Mouse (Mus musculus) ES-Bruce4 (cell line): ENCODE results near the gene Fn3k. TPM values are rescaled to one million over a fixed set of nuclear protein-coding genes. Genes with fewer than 3 reads are reported as not detected.

Experiments
- H3K27ac ChIP-seq: 2 replicates; pipeline ENCODE4 v1.5.1; 2012; ENCODE audit warnings: low read length, inconsistent platforms; ENCODE audit not compliant: insufficient read depth
- H3K27me3 ChIP-seq: 2 replicates; pipeline ENCODE4 v1.6.1; 2012; ENCODE audit warnings: mild to moderate bottlenecking, low read length, inconsistent platforms; ENCODE audit not compliant: control insufficient read depth, poor library complexity, insufficient read depth, severe bottlenecking
- H3K36me3 ChIP-seq: 2 replicates; pipeline ENCODE4 v1.6.1; 2012; ENCODE audit warnings: inconsistent platforms, mild to moderate bottlenecking, low read length, moderate library complexity; ENCODE audit not compliant: control insufficient read depth, poor library complexity, insufficient read depth, severe bottlenecking
- H3K4me1 ChIP-seq: one replicate; pipeline ENCODE4 v1.8.1; 2011; ENCODE audit warnings: low read length; ENCODE audit not compliant: control insufficient read depth, insufficient read depth
- H3K4me3 ChIP-seq: 2 replicates; pipeline ENCODE4 v1.5.1; 2011; ENCODE audit warnings: low read depth, mild to moderate bottlenecking, low read length
- H3K9ac ChIP-seq: 2 replicates; pipeline ENCODE4 v1.6.1; 2012; ENCODE audit warnings: low read depth, mild to moderate bottlenecking, inconsistent platforms; ENCODE audit not compliant: poor library complexity, severe bottlenecking
- H3K9me3 ChIP-seq: replicated peaks from 2 replicates; pipeline ENCODE4 v1.6.1; 2012; ENCODE audit warnings: mild to moderate bottlenecking, low read length, inconsistent platforms; ENCODE audit not compliant: control insufficient read depth, poor library complexity, insufficient read depth, severe bottlenecking
- CTCF ChIP-seq: IDR thresholded peaks from one replicate; pipeline ENCODE4 v1.8.1; 2011; ENCODE audit warnings: low read depth, low read length
- EP300 ChIP-seq: IDR thresholded peaks from 2 replicates; pipeline ENCODE4 v1.6.1; 2011; ENCODE audit warnings: low read depth, low read length; ENCODE audit not compliant: insufficient read depth
- POLR2A ChIP-seq: IDR thresholded peaks from one replicate; pipeline ENCODE4 v1.8.1; 2011; ENCODE audit warnings: low read length; ENCODE audit not compliant: insufficient read depth
- polyA plus RNA-seq: library from polyadenylated mRNA; stranded (reverse); fragments of >200 nt; gene quantifications from 2 replicates; pipeline ENCODE4 v1.2.4, GENCODE M21; 2011; ENCODE audit warnings: low read depth; ENCODE audit not compliant: missing spikeins, insufficient read depth, insufficient read length

Gene Fn3k
- polyA plus RNA-seq, 1 experiment = 0.79 TPM

DNA sequence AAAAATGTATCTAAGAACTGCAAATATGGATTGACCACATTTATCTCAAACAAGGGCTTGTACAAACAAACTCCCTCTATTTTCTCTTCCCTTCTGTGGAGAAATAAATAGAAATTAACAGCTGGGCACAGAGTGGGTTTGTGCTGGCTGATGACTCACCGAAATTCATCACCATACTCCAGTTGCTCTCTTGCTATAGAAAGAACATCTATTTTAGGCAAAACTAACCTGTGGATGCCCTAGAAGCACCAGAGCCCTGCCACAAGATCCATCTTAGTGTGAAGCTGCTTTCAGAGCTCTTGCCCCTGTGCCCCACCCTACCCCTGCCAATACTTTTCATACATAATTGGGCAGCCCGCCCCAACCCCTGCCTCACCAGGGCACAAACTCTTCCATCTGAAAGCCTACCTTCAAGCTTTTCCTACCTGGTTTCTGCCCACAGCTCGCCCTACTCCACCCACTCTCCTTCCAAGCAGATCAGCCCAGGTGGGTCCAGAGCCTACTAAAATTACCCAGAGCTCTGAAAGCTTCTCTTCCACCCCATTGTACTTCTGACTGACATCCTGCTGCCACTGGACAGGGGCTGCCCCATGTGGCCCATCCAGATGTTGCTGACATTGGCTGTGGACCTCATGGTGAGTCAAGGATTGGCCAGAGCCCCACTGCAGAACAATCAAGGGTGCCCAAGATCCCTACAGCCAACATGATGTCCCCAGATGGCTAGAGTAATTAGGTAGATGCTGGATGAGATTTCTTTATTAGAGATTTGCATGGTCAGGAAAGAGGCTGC lies 27.2 kb upstream of the Fn3k start:
- no peaks in the 10 kb centered on the region for H3K9me3 ChIP-seq
- no peak overlapping the region for H3K4me3 ChIP-seq
- TF ChIP-seq POLR2A (no peak), CTCF (no peak), EP300 (no peak)
- no peaks in the 10 kb centered on the region for H3K27me3 ChIP-seq
- H3K9ac ChIP-seq = no peak overlapping the region
- H3K4me1 ChIP-seq = no peaks in the 10 kb centered on the region
- H3K27ac ChIP-seq = no peak overlapping the region
- no peaks in the 10 kb centered on the region for H3K36me3 ChIP-seq

DNA sequence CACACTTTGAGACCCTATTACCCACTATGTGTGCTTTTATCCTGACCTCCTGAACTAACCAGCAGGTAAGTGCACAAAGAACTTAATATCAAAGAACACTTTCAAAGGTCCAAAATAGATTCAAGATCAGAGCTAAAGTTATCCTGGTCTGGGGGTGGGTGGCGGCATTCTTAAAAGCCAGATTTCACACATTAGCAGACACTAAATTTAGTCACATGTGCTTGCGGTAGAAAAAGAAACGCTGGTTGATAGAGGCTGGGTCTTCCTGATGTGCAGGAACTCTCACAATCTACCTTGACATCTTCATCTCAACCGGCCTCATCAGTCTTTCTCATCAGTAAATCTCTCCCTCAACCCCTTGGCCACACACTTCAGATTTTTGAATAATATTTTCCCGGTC lies 20.0 kb upstream of the Fn3k start:
- Histone ChIP-seq H3K27me3 (no peaks in the 10 kb centered on the region), H3K9me3 (no peaks in the 10 kb centered on the region), H3K9ac (no peak overlapping the region), H3K4me3 (no peak overlapping the region), H3K27ac (no peak overlapping the region), H3K36me3 (no peaks in the 10 kb centered on the region), H3K4me1 (no peaks in the 10 kb centered on the region)
- TF ChIP-seq POLR2A = no peak
- TF ChIP-seq EP300 = no peak
- no peak for TF ChIP-seq CTCF

DNA sequence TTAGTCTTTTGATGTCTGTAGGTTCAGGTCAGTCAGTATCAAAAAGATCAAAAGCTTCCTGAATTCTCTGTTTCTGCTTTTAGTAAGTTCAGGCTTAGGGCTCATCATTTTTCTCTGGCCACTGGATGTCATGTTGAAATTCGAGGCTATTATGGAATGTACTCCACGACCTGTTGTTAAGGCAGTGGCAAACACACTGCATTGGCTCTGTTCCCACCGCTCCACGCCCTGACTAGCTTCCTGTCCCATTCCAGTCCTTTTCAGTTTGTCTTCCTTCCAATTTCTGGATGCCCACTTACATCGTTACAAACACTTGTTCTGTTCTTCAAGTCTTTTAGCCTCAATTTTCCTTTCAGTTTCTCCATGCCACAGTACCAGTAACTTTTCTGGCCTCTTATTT lies 19.4 kb upstream of the Fn3k start:
- Histone ChIP-seq H3K4me1 (no peaks in the 10 kb centered on the region), H3K27ac (no peak overlapping the region), H3K9me3 (no peaks in the 10 kb centered on the region), H3K9ac (no peak overlapping the region), H3K27me3 (no peaks in the 10 kb centered on the region), H3K4me3 (no peak overlapping the region), H3K36me3 (no peaks in the 10 kb centered on the region)
- no peak for TF ChIP-seq POLR2A
- no peak for TF ChIP-seq CTCF
- no peak for TF ChIP-seq EP300

DNA sequence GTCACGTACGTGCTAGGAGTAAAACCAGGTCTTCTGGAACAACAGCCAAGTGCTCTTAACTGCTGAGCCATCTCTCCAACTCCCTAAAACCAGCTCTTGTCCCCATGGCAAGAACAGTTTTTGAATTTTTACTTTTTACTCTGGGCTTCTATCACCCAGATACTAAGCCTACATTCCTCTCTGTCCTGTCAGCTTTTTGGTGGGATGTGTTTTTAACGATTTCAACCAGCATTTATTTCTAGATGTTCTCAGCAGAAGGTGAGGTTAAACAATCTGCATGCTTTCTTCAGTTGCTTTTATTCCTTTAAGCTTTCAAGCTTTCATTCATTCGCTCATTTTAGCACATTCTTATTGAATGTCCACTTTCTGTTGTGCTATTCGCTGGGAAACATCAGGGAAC lies 16.7 kb upstream of the Fn3k start:
- TF ChIP-seq POLR2A = no peak
- no peak for TF ChIP-seq EP300
- TF ChIP-seq CTCF = no peak
- Histone ChIP-seq H3K9me3 (no peaks in the 10 kb centered on the region), H3K36me3 (no peaks in the 10 kb centered on the region), H3K9ac (no peak overlapping the region), H3K27ac (no peak overlapping the region), H3K27me3 (no peaks in the 10 kb centered on the region), H3K4me3 (no peak overlapping the region), H3K4me1 (no peaks in the 10 kb centered on the region)

DNA sequence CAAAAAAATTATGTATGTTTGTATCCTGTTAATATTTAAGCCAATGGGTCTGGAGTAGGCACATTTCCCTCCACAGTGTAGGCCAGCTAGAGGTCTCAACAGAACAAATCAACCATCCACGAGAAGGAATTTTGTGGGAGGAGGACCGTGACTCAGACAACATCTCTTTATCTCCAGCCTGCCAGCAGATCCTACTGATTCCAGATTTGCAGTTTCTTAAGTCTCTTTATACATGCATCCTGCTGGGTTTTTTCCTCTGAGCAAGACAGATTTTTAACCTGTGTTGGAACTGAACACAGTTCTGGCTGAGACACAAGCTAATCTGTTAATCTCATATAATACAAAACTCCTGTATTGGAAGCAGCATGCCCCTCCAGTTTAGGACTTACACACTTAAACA lies 15.8 kb upstream of the Fn3k start:
- H3K9me3 ChIP-seq = no peaks in the 10 kb centered on the region
- H3K36me3 ChIP-seq = no peaks in the 10 kb centered on the region
- no peaks in the 10 kb centered on the region for H3K27me3 ChIP-seq
- no peak overlapping the region for H3K27ac ChIP-seq
- no peaks in the 10 kb centered on the region for H3K4me1 ChIP-seq
- H3K9ac ChIP-seq = no peak overlapping the region
- TF ChIP-seq EP300 = no peak
- no peak for TF ChIP-seq CTCF
- no peak for TF ChIP-seq POLR2A
- H3K4me3 ChIP-seq = no peak overlapping the region

DNA sequence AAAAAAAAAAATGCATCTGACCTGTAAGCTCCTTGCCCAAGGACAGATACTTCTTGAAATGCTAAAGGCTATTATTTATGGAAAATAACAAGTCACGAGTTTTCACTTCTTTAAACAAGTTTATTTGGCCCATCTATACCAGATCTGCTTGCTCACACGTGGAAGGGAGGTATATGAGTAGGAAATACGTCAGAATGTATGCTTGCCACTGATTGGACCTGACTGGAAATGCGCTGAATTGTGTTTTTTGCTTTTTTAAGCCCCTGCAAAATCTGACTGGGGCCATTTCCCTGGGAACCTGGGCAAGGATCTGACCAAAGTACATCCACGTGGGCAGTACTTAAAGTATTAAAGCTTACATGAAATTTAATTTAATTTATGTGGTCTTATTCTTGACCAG lies 14.3 kb upstream of the Fn3k start:
- H3K36me3 ChIP-seq = no peaks in the 10 kb centered on the region
- no peak overlapping the region for H3K4me3 ChIP-seq
- H3K27me3 ChIP-seq = no peaks in the 10 kb centered on the region
- peak overlapping the region; percentile 43; the same call in 1 of the 2 replicates for H3K9ac ChIP-seq
- H3K4me1 ChIP-seq = no peaks in the 10 kb centered on the region
- TF ChIP-seq POLR2A (no peak), EP300 (no peak)
- H3K9me3 ChIP-seq = no peaks in the 10 kb centered on the region
- H3K27ac ChIP-seq = no peak overlapping the region
